ENCODE assay signal across 8 mouse cellular contexts in the genomic region with DNA sequence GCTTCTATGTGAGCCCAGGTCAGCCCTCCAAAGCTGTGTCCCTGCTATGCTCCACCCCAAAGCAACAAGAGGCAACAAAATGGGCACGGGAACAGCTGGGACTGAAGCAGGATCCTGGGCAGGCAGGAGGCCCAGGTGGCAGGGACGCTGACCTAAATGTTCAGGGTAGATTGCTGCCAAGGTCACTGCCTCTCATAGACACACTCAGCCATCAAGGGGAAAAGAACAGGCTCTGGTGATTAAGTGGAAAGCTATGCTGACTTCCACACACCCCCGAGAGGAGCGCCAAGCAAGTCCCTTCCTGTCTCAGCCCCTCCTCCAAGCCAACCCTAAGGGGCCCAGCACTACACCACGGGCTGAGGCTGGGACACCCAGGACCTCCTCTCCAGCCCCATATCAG.
DNase-seq lines count a peak whose midpoint lies in the region; ATAC-seq and TF ChIP-seq lines count a peak whose summit lies in the region.

No protein-coding gene starts in this region.

- peak overlapping the region; percentile 92 for H3K27ac ChIP-seq in heart, embryonic 10.5 days
- no peak overlapping the region for H3K27ac ChIP-seq in midbrain, embryonic 16.5 days (ENCODE audit: low read length)
- no peak overlapping the region for H3K27ac ChIP-seq in forebrain, embryonic 10.5 days

- no peak for TF ChIP-seq POLR2A in myocyte (IDR thresholded peaks at IDR 0.05; ENCODE audit: insufficient read length, low read depth)

- no peak overlapping the region for H3ac ChIP-seq in myocyte (ENCODE audit: control insufficient read depth, insufficient read length)

- WGBS in heart, embryonic 10.5 days, result 15% methylated on average over 5 of the region's 5 CpGs
- 74% methylated on average over 5 of the region's 5 CpGs for WGBS in midbrain, embryonic 16.5 days
- WGBS in forebrain, embryonic 10.5 days, result 83% methylated on average over 5 of the region's 5 CpGs

- peaks cover 69% of the 10 kb centered on the region for H3K4me1 ChIP-seq in heart, embryonic 10.5 days
- H3K4me1 ChIP-seq in midbrain, embryonic 16.5 days (ENCODE audit: control insufficient read depth, insufficient read depth, low read length), result no peaks in the 10 kb centered on the region
- peaks cover 23% of the 10 kb centered on the region for H3K4me1 ChIP-seq in forebrain, embryonic 10.5 days

- peak; percentile 20 for DNase-seq in retina, postnatal 1 day
- no peak for DNase-seq in retina, embryonic 14.5 days (ENCODE audit: low spot score)
- DNase-seq in heart, embryonic 10.5 days (ENCODE audit: low spot score), result no peak
- DNase-seq in kidney, postnatal 10 days, result peak; percentile 76
- DNase-seq in forebrain, embryonic 10.5 days (ENCODE audit: extremely low spot score, low spot score), result no peak
- DNase-seq in spleen, postnatal 4 days (ENCODE audit: low spot score in 2 of 2), result no peak

- H3K9ac ChIP-seq in midbrain, embryonic 16.5 days (ENCODE audit: low read depth, low read length), result no peak overlapping the region

- peaks cover 11% of the 10 kb centered on the region; the same call in 1 of the 2 replicates for H3K36me3 ChIP-seq in heart, embryonic 10.5 days
- peaks cover 4% of the 10 kb centered on the region for H3K36me3 ChIP-seq in myocyte (ENCODE audit: control insufficient read depth, insufficient read depth)
- no peaks in the 10 kb centered on the region for H3K36me3 ChIP-seq in midbrain, embryonic 16.5 days (ENCODE audit: control insufficient read depth, insufficient read depth, low read length)
- H3K36me3 ChIP-seq in forebrain, embryonic 10.5 days (replicated peaks), result peaks cover 3% of the 10 kb centered on the region; the same call in 1 of the 2 replicates

- H3K4me2 ChIP-seq in myocyte (ENCODE audit: low read depth), result peak overlapping the region; percentile 58
- H3K4me2 ChIP-seq in midbrain, embryonic 16.5 days (ENCODE audit: low read length), result no peak overlapping the region

- H3K27me3 ChIP-seq in heart, embryonic 10.5 days (ENCODE audit: insufficient read depth, poor library complexity, severe bottlenecking), result no peaks in the 10 kb centered on the region; the same call in 1 of the 2 replicates
- no peaks in the 10 kb centered on the region for H3K27me3 ChIP-seq in myocyte (ENCODE audit: control insufficient read depth, insufficient read depth, insufficient read length)
- H3K27me3 ChIP-seq in midbrain, embryonic 16.5 days (ENCODE audit: control insufficient read depth, insufficient read depth, low read depth, low read length), result no peaks in the 10 kb centered on the region
- H3K27me3 ChIP-seq in forebrain, embryonic 10.5 days (ENCODE audit: poor library complexity, severe bottlenecking), result no peaks in the 10 kb centered on the region

- H3K4me3 ChIP-seq in heart, embryonic 10.5 days, result peak overlapping the region; percentile 10; the same call in 1 of the 2 replicates
- no peak overlapping the region for H3K4me3 ChIP-seq in myocyte
- H3K4me3 ChIP-seq in midbrain, embryonic 16.5 days (ENCODE audit: low read depth, low read length), result no peak overlapping the region
- no peak overlapping the region for H3K4me3 ChIP-seq in forebrain, embryonic 10.5 days

- peaks cover 68% of the 10 kb centered on the region for H3K79me2 ChIP-seq in myocyte (ENCODE audit: control insufficient read depth, insufficient read depth)

- H3K9me3 ChIP-seq in heart, embryonic 10.5 days, result no peaks in the 10 kb centered on the region
- no peaks in the 10 kb centered on the region for H3K9me3 ChIP-seq in midbrain, embryonic 16.5 days (replicated peaks; ENCODE audit: control insufficient read depth, low read length, poor library complexity, severe bottlenecking)
- peaks cover 8% of the 10 kb centered on the region; the same call in 1 of the 2 replicates for H3K9me3 ChIP-seq in forebrain, embryonic 10.5 days

- ATAC-seq in midbrain, embryonic 16.5 days, result no peak

TF ChIP-seq in myocyte, 11 proteins besides CTCF, POLR2A, EP300 and RAD21:
- TF ChIP-seq TCF3 (IDR thresholded peaks at IDR 0.05; ENCODE audit: insufficient read length, low read depth) (no peak), MAX (IDR thresholded peaks at IDR 0.05; ENCODE audit: low read depth) (no peak), CEBPB (IDR thresholded peaks at IDR 0.05; ENCODE audit: insufficient read depth, poor library complexity, severe bottlenecking) (no peak), MYOG (IDR thresholded peaks at IDR 0.05; ENCODE audit: control insufficient read depth in 1 of 3, insufficient read depth in 1 of 3, insufficient read length in 2 of 3, low read depth in 2 of 3) (peak in 2 of 3 experiments; percentile 52 to 76), MYOD1 (IDR thresholded peaks at IDR 0.05; ENCODE audit: control insufficient read depth in 1 of 3, insufficient read length in 2 of 3, low read depth in 2 of 3) (peak in 2 of 3 experiments; percentile 56 to 74)

Comparison
In these comparisons a context has a peak if more than half of its experiments do, and no peak if none do; other contexts are left out.
1. DNase-seq: peak in retina, postnatal 1 day (single experiment) and kidney, postnatal 10 days (single experiment); none in retina, embryonic 14.5 days (single experiment), heart, embryonic 10.5 days (single experiment), forebrain, embryonic 10.5 days (single experiment) and spleen, postnatal 4 days (0 of 2).